30 mouse cellular contexts compared by ENCODE assay signal in the genomic region with DNA sequence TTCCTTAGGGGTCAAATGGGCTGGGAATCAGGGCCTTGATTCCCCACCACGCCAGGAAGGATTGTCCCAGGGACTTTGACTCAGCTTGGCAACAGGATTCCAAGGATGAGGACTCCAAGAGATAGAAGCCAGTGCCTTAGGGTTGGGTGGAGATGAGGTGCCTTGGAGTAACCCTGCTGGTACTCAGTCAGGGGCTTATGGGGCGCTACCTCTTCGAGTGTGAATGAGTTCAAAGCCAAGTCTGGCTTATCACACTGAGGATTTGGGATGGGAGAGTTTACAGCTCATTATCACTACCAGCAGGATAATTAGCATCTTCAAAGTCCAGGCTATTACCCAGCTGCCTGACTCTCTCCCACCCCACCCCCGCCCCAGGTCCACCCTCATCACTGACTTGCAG.
DNase-seq lines count a peak whose midpoint lies in the region; ATAC-seq lines count a peak whose summit lies in the region.
"Had no signal": no experiment of that assay in that cellular context is flagged by ENCODE, and none has a peak within 500 bp of the region (broad histone marks: within the 10 kb centered on the region; RNA-seq: fewer than 3 reads in every experiment).

No protein-coding gene starts in this region.

- H3K4me1 ChIP-seq in kidney, embryonic 15.5 days: peaks cover 9% of the 10 kb centered on the region
- peaks cover 4% of the 10 kb centered on the region for H3K4me1 ChIP-seq in lung, embryonic 15.5 days
- H3K4me1 ChIP-seq in intestine, embryonic 16.5 days (ENCODE audit: control insufficient read depth, insufficient read depth, low read length): 0 out of 2 replicates have a peak, but pooled peaks cover 6% of the 10 kb centered on the region
- H3K4me1 ChIP-seq: embryonic facial prominence, embryonic 13.5 days; heart, embryonic 10.5 days; heart, embryonic 13.5 days had no signal

- no peaks in the 10 kb centered on the region for H3K36me3 ChIP-seq in kidney, embryonic 15.5 days
- H3K36me3 ChIP-seq in lung, embryonic 15.5 days: no peaks in the 10 kb centered on the region
- H3K36me3 ChIP-seq in intestine, embryonic 16.5 days (ENCODE audit: control insufficient read depth, insufficient read depth, low read length): no peaks in the 10 kb centered on the region
- H3K36me3 ChIP-seq: embryonic facial prominence, embryonic 10.5 days; embryonic facial prominence, embryonic 13.5 days; forebrain, embryonic 12.5 days; forebrain, embryonic 15.5 days; G1E; heart, embryonic 10.5 days; heart, embryonic 13.5 days; hindbrain, embryonic 12.5 days; hindbrain, embryonic 15.5 days had no signal

- no peak overlapping the region for H3K4me2 ChIP-seq in kidney, embryonic 15.5 days
- no peak overlapping the region for H3K4me2 ChIP-seq in lung, embryonic 15.5 days
- H3K4me2 ChIP-seq in intestine, embryonic 16.5 days (ENCODE audit: low read depth, low read length): no peak overlapping the region
- H3K4me2 ChIP-seq: embryonic facial prominence, embryonic 13.5 days; forebrain, embryonic 12.5 days; forebrain, embryonic 15.5 days; heart, embryonic 13.5 days; hindbrain, embryonic 12.5 days; hindbrain, embryonic 15.5 days had no signal

- DNase-seq in kidney, postnatal 36 days: no peak
- DNase-seq in lung, postnatal 14 days: no peak
- peak; percentile 62 for DNase-seq in ES-CJ7 (ENCODE audit: low read depth, low spot score)
- no peak for DNase-seq in embryo, embryonic 11 days
- DNase-seq: adrenal gland, adult 2 months; adrenal gland, postnatal 14 days; cerebellum, adult 11 months; cerebellum, adult 2 months; cerebellum, adult 9-11 months; cerebellum, postnatal 25 days; gastrocnemius, postnatal 10 days; gastrocnemius, postnatal 36 days; heart, adult 2 months; heart, postnatal 14 days; heart, postnatal 4 days had no signal

- H3K27me3 ChIP-seq in kidney, embryonic 15.5 days: no peaks in the 10 kb centered on the region
- no peaks in the 10 kb centered on the region for H3K27me3 ChIP-seq in lung, embryonic 15.5 days
- no peaks in the 10 kb centered on the region for H3K27me3 ChIP-seq in intestine, embryonic 16.5 days (replicated peaks; ENCODE audit: control insufficient read depth, insufficient read depth, low read length)
- H3K27me3 ChIP-seq: embryonic facial prominence, embryonic 13.5 days; forebrain, embryonic 15.5 days; hindbrain, embryonic 15.5 days had no signal

- H3K9ac ChIP-seq in kidney, embryonic 15.5 days: no peak overlapping the region
- H3K9ac ChIP-seq in lung, embryonic 15.5 days: no peak overlapping the region
- no peak overlapping the region for H3K9ac ChIP-seq in intestine, embryonic 16.5 days (ENCODE audit: low read depth, low read length)
- H3K9ac ChIP-seq: embryonic facial prominence, embryonic 13.5 days; forebrain, embryonic 12.5 days; forebrain, embryonic 15.5 days; heart, embryonic 13.5 days; hindbrain, embryonic 12.5 days; hindbrain, embryonic 15.5 days had no signal

- H3K4me3 ChIP-seq in kidney, embryonic 15.5 days (replicated peaks): no peak overlapping the region
- H3K4me3 ChIP-seq in lung, embryonic 15.5 days: no peak overlapping the region
- H3K4me3 ChIP-seq in intestine, embryonic 16.5 days (ENCODE audit: low read length): no peak overlapping the region
- H3K4me3 ChIP-seq: embryonic facial prominence, embryonic 10.5 days; embryonic facial prominence, embryonic 13.5 days; erythroblast, embryonic 14.5 days; forebrain, embryonic 12.5 days; forebrain, embryonic 15.5 days; heart, adult 2 months; heart, embryonic 10.5 days; heart, embryonic 13.5 days; hindbrain, embryonic 12.5 days; hindbrain, embryonic 15.5 days had no signal

- 0 out of 2 replicates have a peak overlapping the region, but pooled peaks have one; percentile 73 for H3K27ac ChIP-seq in kidney, embryonic 15.5 days
- peak overlapping the region; percentile 87; the same call in 1 of the 2 replicates for H3K27ac ChIP-seq in lung, embryonic 15.5 days
- no peak overlapping the region for H3K27ac ChIP-seq in intestine, embryonic 16.5 days (ENCODE audit: low read length)
- H3K27ac ChIP-seq: embryonic facial prominence, embryonic 10.5 days; embryonic facial prominence, embryonic 13.5 days; forebrain, embryonic 12.5 days; forebrain, embryonic 15.5 days; heart, adult 2 months; heart, embryonic 10.5 days; heart, embryonic 13.5 days; hindbrain, embryonic 12.5 days; hindbrain, embryonic 15.5 days had no signal

- no peak; the same call in 1 of the 2 replicates for ATAC-seq in kidney, embryonic 15.5 days (replicated peaks; ENCODE audit: low FRiP score)
- no peak for ATAC-seq in lung, embryonic 15.5 days (ENCODE audit: borderline replicate concordance, extremely low read depth, low FRiP score, low TSS enrichment)
- ATAC-seq in intestine, embryonic 16.5 days: peak; percentile 14; the same call in 1 of the 2 replicates
- no peak for ATAC-seq in frontal cortex, adult (ENCODE audit: low TSS enrichment)
- ATAC-seq: forebrain, embryonic 15.5 days; Patski had no signal

- H3K9me3 ChIP-seq in kidney, embryonic 15.5 days (replicated peaks): no peaks in the 10 kb centered on the region
- no peaks in the 10 kb centered on the region for H3K9me3 ChIP-seq in lung, embryonic 15.5 days
- no peaks in the 10 kb centered on the region for H3K9me3 ChIP-seq in intestine, embryonic 16.5 days (ENCODE audit: control insufficient read depth, low read length)
- H3K9me3 ChIP-seq: embryonic facial prominence, embryonic 10.5 days; embryonic facial prominence, embryonic 13.5 days; forebrain, embryonic 12.5 days; forebrain, embryonic 15.5 days; heart, embryonic 10.5 days; heart, embryonic 13.5 days; hindbrain, embryonic 12.5 days; hindbrain, embryonic 15.5 days had no signal

- WGBS in kidney, embryonic 15.5 days: 37% methylated on average over 4 of the region's 4 CpGs
- WGBS in lung, embryonic 15.5 days: 32% methylated on average over 4 of the region's 4 CpGs
- 51% methylated on average over 4 of the region's 4 CpGs for WGBS in intestine, embryonic 16.5 days
